Mouse (Mus musculus) erythroblast, embryonic 14.5 days (primary cell): ENCODE data around the gene Arl5c. TPM values are rescaled to one million over a fixed set of nuclear protein-coding genes. Genes with fewer than 3 reads are reported as not detected.

Source experiments
- H3K27me3 ChIP-seq: 2 replicates; pipeline ENCODE4 v1.6.1; 2012; ENCODE audit warnings: inconsistent platforms; ENCODE audit not compliant: control insufficient read depth
- H3K36me3 ChIP-seq: 2 replicates; pipeline ENCODE4 v1.6.1; 2012; ENCODE audit warnings: mild to moderate bottlenecking, inconsistent platforms; ENCODE audit not compliant: control insufficient read depth
- H3K4me1 ChIP-seq: 2 replicates; pipeline ENCODE4 v1.6.1; 2012; ENCODE audit warnings: inconsistent platforms; ENCODE audit not compliant: control insufficient read depth
- H3K4me3 ChIP-seq: replicated peaks from 2 replicates; pipeline ENCODE3; 2012; ENCODE audit warnings: moderate library complexity, mild to moderate bottlenecking, inconsistent platforms
- H3K9me3 ChIP-seq: 2 replicates; pipeline ENCODE4 v1.6.1; 2012; ENCODE audit warnings: low read length, inconsistent platforms, mixed read lengths; ENCODE audit not compliant: control insufficient read depth
- GATA1 ChIP-seq: IDR thresholded peaks from 2 replicates; pipeline ENCODE4 v1.6.1; 2012; ENCODE audit warnings: low read length, inconsistent platforms, mixed read lengths
- TAL1 ChIP-seq: IDR thresholded peaks from 3 replicates; pipeline ENCODE4 v1.6.1; 2012; ENCODE audit warnings: low read length, inconsistent platforms, mixed read lengths
- polyA plus RNA-seq: library from polyadenylated mRNA; stranded (reverse); fragments of >175 nt; gene quantifications from 2 replicates; pipeline ENCODE4 v1.2.3, GENCODE M21; 2012

The Arl5c gene
- not detected in 2 replicates for polyA plus RNA-seq

DNA sequence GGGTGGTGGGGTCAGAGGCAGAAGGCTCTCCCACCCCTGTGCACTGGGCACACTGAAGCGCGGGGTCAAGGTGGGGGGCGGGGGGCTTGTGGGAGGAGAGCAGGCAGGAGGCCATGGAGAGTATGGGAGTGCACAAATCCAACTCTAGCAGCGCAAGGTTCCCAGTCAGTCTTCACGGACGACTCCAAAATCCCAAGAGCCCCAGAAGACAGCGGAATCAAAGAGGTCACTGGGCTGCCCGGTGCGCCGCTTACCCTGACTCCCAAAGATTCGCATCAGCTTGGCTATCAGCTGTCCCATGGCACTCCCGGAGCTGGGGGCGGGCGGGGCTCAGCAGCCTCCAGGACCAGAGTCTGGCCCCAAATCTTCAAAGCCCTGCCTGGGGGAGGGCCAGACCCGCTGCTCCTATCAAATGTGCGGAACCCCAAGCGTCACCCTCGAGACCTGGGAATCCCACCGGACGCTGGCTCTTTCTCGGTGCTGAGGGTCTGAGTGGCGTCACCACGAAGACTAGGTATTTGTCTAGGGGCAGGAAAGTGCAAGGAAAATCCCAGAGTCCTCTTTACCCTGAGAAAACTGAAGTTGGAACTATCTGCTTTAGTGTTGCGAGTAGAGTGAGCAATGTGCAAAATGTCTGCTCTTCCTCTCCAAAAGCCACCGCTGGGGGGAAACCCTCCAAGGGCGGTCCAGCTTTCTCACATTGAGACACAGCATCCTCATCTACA is at the start of gene Arl5c:
Arl5c (minus strand) TSS at position 618 of the 725 bp plus-strand sequence.
- Histone ChIP-seq H3K4me1 (peaks cover 19% of the 10 kb centered on the region), H3K4me3 (peak within 1 kb of the TSS; percentile 52)
- TF ChIP-seq GATA1 (no peak), TAL1 (no peak)

DNA sequence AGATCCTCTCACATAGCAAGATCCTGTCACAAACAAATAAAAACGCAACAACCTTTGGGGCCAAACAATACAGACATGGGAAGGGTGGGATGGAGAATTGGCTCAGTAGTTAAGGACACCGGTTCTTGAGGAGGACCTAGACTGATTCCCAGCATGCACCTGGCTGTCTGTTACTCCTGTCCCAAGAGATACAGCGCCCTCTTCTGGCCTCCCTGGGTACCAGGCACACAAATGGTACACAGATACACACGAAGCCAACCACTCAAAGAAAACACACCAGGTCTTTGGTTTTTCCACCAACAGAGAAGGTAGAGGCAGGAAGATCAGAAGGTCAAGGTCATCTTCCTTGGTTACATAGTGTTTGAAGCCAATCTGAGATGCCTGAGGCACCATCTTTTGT is 49.6 kb upstream of the Arl5c start:
- Histone ChIP-seq H3K4me3 (no peak overlapping the region), H3K27me3 (peaks cover 27% of the 10 kb centered on the region)

More for the DNA sequence above, at the start of gene Arl5c:
- Histone ChIP-seq H3K27me3 (peaks cover 37% of the 10 kb centered on the region), H3K9me3 (no peaks in the 10 kb centered on the region), H3K36me3 (no peaks in the 10 kb centered on the region)

DNA sequence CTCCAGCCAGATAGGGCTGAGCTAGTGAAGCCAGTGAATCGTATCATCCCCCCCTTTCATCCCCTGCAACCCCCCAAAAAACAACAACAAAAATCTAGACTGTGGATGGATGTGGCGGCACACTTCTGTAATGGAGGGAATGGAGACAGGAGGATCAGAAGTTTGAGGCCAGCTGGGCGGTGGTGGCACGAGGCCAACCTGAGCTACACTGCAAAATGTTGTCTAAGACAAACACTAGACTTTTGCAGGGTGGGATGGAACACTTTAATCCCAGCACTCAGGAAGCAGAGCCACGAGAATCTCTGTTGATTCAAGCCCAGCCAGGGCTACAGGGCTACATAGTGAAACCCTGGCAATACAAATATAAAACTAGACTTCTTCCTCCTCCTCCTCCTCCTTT is 48.1 kb upstream of the Arl5c start:
- Histone ChIP-seq H3K27me3 (peaks cover 12% of the 10 kb centered on the region), H3K4me3 (no peak overlapping the region)
- no peak for TF ChIP-seq TAL1
- TF ChIP-seq GATA1, result no peak

More for the DNA sequence above, 49.6 kb upstream of the Arl5c start:
- Histone ChIP-seq H3K36me3 (no peaks in the 10 kb centered on the region), H3K4me1 (no peaks in the 10 kb centered on the region), H3K9me3 (no peaks in the 10 kb centered on the region)
- TF ChIP-seq GATA1 (no peak), TAL1 (no peak)

GRCm38 (mm10) chr11:98042741-98043140 is 46.8 kb upstream of the Arl5c start:
- Histone ChIP-seq H3K4me1 (no peaks in the 10 kb centered on the region), H3K27me3 (peaks cover 10% of the 10 kb centered on the region), H3K4me3 (no peak overlapping the region), H3K9me3 (no peaks in the 10 kb centered on the region), H3K36me3 (no peaks in the 10 kb centered on the region)
- TF ChIP-seq TAL1 (no peak), GATA1 (no peak)

More for the DNA sequence above, 48.1 kb upstream of the Arl5c start:
- H3K4me1 ChIP-seq, result no peaks in the 10 kb centered on the region
- H3K36me3 ChIP-seq, result no peaks in the 10 kb centered on the region
- no peaks in the 10 kb centered on the region for H3K9me3 ChIP-seq

DNA sequence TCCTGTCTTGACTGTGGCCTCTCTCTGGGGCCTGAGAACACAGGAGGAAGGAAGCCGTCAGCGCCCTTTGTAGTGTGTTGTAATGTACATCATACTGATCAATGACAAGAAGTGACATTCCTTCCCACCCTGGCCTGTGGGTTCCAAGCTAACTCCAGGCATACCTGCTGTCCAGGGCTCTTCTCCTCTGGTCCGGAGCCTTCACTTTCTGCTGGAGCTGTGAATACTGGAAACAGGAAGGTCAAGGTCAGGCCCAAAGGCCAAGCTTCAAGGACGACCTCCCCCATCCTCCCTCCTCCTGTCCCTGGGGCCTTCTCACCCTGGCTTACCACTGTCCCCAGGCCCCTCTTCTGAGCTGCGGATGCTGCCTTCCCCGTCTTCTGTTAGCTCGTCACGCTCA is 45.0 kb upstream of the Arl5c start:
- H3K27me3 ChIP-seq, result peaks cover 23% of the 10 kb centered on the region
- no peak overlapping the region for H3K4me3 ChIP-seq
- H3K4me1 ChIP-seq, result peaks cover 3% of the 10 kb centered on the region
- no peaks in the 10 kb centered on the region for H3K9me3 ChIP-seq
- TF ChIP-seq TAL1 (no peak), GATA1 (no peak)
- no peaks in the 10 kb centered on the region for H3K36me3 ChIP-seq

- Histone ChIP-seq H3K9me3 (no peaks in the 10 kb centered on the region), H3K4me3 (no peak overlapping the region), H3K36me3 (no peaks in the 10 kb centered on the region), H3K27me3 (peaks cover 40% of the 10 kb centered on the region), H3K4me1 (peaks cover 6% of the 10 kb centered on the region)
- no peak for TF ChIP-seq TAL1
- TF ChIP-seq GATA1, result no peak
Measured at GRCm38 (mm10) chr11:98037871-98038270, 41.9 kb upstream of the Arl5c start.

DNA sequence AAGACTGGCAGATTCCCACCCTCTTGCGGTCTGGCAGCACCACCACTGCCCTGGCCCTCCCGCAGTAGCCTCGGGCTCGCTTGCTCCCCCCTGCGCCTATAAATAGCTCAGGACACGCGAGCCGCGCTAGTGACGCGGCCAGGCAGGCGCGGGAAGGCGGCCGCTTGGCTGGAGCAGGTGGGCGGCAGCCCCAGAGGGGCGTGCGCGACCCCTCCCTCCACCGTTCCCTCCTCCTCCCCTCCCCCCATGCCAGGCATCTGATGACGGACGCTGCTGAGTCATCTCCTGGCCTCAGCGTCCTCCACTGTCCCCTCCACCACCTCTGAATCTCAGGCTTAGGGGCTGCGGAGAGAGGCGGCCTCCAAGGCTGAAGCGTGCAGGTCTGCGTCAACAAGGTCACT is 40.0 kb upstream of the Arl5c start:
- Histone ChIP-seq H3K36me3 (peaks cover 8% of the 10 kb centered on the region), H3K27me3 (peaks cover 40% of the 10 kb centered on the region), H3K4me3 (no peak overlapping the region), H3K9me3 (no peaks in the 10 kb centered on the region), H3K4me1 (peaks cover 6% of the 10 kb centered on the region)
- no peak for TF ChIP-seq TAL1
- TF ChIP-seq GATA1, result no peak

DNA sequence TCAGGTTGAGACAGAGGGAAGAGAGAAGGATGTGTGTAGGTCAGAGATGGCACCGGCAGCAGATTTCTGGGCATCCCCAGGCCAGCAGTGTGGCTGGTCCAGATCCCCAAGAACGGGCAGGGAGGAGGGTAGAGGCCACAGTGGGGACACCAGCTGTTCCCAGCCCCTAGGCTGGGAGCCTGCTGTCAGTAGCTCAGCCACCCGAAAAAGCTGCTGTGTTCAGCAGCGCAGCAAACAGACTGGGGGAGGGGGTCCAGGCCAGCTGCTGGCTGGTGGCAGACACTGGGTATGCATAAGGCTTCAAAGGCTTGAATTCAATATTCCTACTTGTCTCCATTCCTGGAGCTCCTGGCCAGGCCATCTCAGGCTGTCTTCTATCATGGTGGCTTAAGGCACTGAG is 38.9 kb upstream of the Arl5c start:
- TF ChIP-seq TAL1 (no peak), GATA1 (no peak)
- Histone ChIP-seq H3K4me1 (peaks cover 6% of the 10 kb centered on the region), H3K36me3 (peaks cover 20% of the 10 kb centered on the region), H3K9me3 (no peaks in the 10 kb centered on the region), H3K27me3 (peaks cover 40% of the 10 kb centered on the region), H3K4me3 (no peak overlapping the region)

- Histone ChIP-seq H3K4me1 (peaks cover 6% of the 10 kb centered on the region), H3K27me3 (peaks cover 40% of the 10 kb centered on the region), H3K36me3 (peaks cover 28% of the 10 kb centered on the region), H3K4me3 (no peak overlapping the region), H3K9me3 (no peaks in the 10 kb centered on the region)
- TF ChIP-seq GATA1, result no peak
- no peak for TF ChIP-seq TAL1
Measured at GRCm38 (mm10) chr11:98034061-98034460, 38.1 kb upstream of the Arl5c start.

DNA sequence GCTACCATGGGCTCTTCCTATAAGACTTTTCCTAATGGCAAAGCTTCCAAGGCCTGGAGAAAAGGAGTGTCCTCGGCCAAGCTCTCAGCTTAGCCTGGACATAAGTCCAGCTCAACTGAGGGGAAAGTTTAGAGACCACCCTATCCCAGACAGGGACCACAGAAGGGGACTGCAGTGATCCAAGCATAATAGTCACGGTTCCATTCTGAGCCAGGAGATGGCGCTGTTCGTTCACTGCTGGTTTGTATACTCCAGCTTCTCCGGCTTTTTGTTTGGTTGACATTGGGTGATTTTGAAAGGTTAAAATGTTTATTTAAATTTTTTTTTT is 35.4 kb upstream of the Arl5c start:
- Histone ChIP-seq H3K4me1 (peaks cover 25% of the 10 kb centered on the region), H3K4me3 (no peak overlapping the region), H3K27me3 (peaks cover 21% of the 10 kb centered on the region), H3K36me3 (peaks cover 41% of the 10 kb centered on the region), H3K9me3 (no peaks in the 10 kb centered on the region)
- TF ChIP-seq GATA1 (no peak), TAL1 (no peak)
